Mouse (Mus musculus): ENCODE measurements at regions not wholly inside any gene's neighbourhood (a gene's known extent, or its start where the extent isn't known, plus 50 kb on each side); places are given as distances from the start of the nearest gene placed in this dataset.

- DNase-seq (ENCODE audit: extremely low spot score in 1 of 2, low spot score in 1 of 2), result no peak
Observed at GRCm38 (mm10) chr2:47750997-47751623, 1062.8 kb upstream of the Acvr2a start.

- no peak for DNase-seq (ENCODE audit: extremely low spot score in 1 of 2, low spot score in 1 of 2)
Observed at GRCm38 (mm10) chr2:47755716-47756115, 1058.2 kb upstream of the Acvr2a start.

GRCm38 (mm10) chr2:47756248-47756647, 1057.7 kb upstream of the Acvr2a start:
- DNase-seq (ENCODE audit: extremely low spot score in 1 of 2, low spot score in 1 of 2), result peak in 1 of 2 experiments; percentile 32

- DNase-seq (ENCODE audit: extremely low spot score in 1 of 2, low spot score in 1 of 2), result no peak
Observed at GRCm38 (mm10) chr2:47775766-47776165, 1038.1 kb upstream of the Acvr2a start.

- no peak for DNase-seq (ENCODE audit: extremely low spot score in 1 of 2, low spot score in 1 of 2)
Observed at GRCm38 (mm10) chr2:47776965-47777364, 1036.9 kb upstream of the Acvr2a start.

- peak in 1 of 2 experiments; percentile 63 for DNase-seq (ENCODE audit: extremely low spot score in 1 of 2, low spot score in 1 of 2)
Observed at GRCm38 (mm10) chr2:47785848-47786247, 1028.1 kb upstream of the Acvr2a start.

- DNase-seq (ENCODE audit: extremely low spot score in 1 of 2, low spot score in 1 of 2), result peak; percentile 7
Observed at GRCm38 (mm10) chr2:47822746-47823271, 991.1 kb upstream of the Acvr2a start.

GRCm38 (mm10) chr2:47832493-47832892, 981.4 kb upstream of the Acvr2a start:
- DNase-seq (ENCODE audit: extremely low spot score in 1 of 2, low spot score in 1 of 2), result no peak

- DNase-seq (ENCODE audit: extremely low spot score in 1 of 2, low spot score in 1 of 2), result no peak
Observed at GRCm38 (mm10) chr2:47833517-47833916, 980.4 kb upstream of the Acvr2a start.

- DNase-seq (ENCODE audit: extremely low spot score in 1 of 2, low spot score in 1 of 2), result no peak
Observed at GRCm38 (mm10) chr2:47834055-47834799, 979.7 kb upstream of the Acvr2a start.

GRCm38 (mm10) chr2:47857229-47857628, 956.7 kb upstream of the Acvr2a start:
- no peak for DNase-seq (ENCODE audit: extremely low spot score in 1 of 2, low spot score in 1 of 2)

GRCm38 (mm10) chr2:47862446-47862845, 951.5 kb upstream of the Acvr2a start:
- DNase-seq (ENCODE audit: extremely low spot score in 1 of 2, low spot score in 1 of 2), result no peak

GRCm38 (mm10) chr2:47878002-47878401, 935.9 kb upstream of the Acvr2a start:
- DNase-seq (ENCODE audit: extremely low spot score in 1 of 2, low spot score in 1 of 2), result no peak

- no peak for DNase-seq (ENCODE audit: extremely low spot score in 1 of 2, low spot score in 1 of 2)
Observed at GRCm38 (mm10) chr2:47879071-47879470, 934.8 kb upstream of the Acvr2a start.

GRCm38 (mm10) chr2:47879796-47880195, 934.1 kb upstream of the Acvr2a start:
- no peak for DNase-seq (ENCODE audit: extremely low spot score in 1 of 2, low spot score in 1 of 2)

GRCm38 (mm10) chr2:47888166-47888565, 925.7 kb upstream of the Acvr2a start:
- no peak for DNase-seq (ENCODE audit: extremely low spot score in 1 of 2, low spot score in 1 of 2)

- peak in 1 of 2 experiments; percentile 8 for DNase-seq (ENCODE audit: extremely low spot score in 1 of 2, low spot score in 1 of 2)
Observed at GRCm38 (mm10) chr2:47891366-47891765, 922.5 kb upstream of the Acvr2a start.

GRCm38 (mm10) chr2:47892879-47893278, 921.0 kb upstream of the Acvr2a start:
- no peak for DNase-seq (ENCODE audit: extremely low spot score in 1 of 2, low spot score in 1 of 2)

GRCm38 (mm10) chr2:47894806-47895205, 919.1 kb upstream of the Acvr2a start:
- DNase-seq (ENCODE audit: extremely low spot score in 1 of 2, low spot score in 1 of 2), result no peak

- DNase-seq (ENCODE audit: extremely low spot score in 1 of 2, low spot score in 1 of 2), result no peak
Observed at GRCm38 (mm10) chr2:47914270-47914669, 899.6 kb upstream of the Acvr2a start.

GRCm38 (mm10) chr2:47914986-47915485, 898.9 kb upstream of the Acvr2a start:
- DNase-seq (ENCODE audit: extremely low spot score in 1 of 2, low spot score in 1 of 2), result no peak

GRCm38 (mm10) chr2:47922965-47923364, 890.9 kb upstream of the Acvr2a start:
- DNase-seq (ENCODE audit: extremely low spot score in 1 of 2, low spot score in 1 of 2), result no peak
